Mouse (Mus musculus) ES-E14 (cell line): Measurements from ENCODE around the gene Adgrv1. TPM values are rescaled to one million over a fixed set of nuclear protein-coding genes. Genes with fewer than 3 reads are reported as not detected.

Experiments
- DNase-seq: peaks from one replicate; pipeline ENCODE4 v3.0.0-alpha.2; 2013; ENCODE audit warnings: low read depth, low spot score
- H3K27ac ChIP-seq: 2 replicates; pipeline ENCODE4 v1.5.1; 2012; ENCODE audit warnings: low read depth, mild to moderate bottlenecking, low read length, moderate library complexity, mixed read lengths; ENCODE audit not compliant: poor library complexity, insufficient read depth, severe bottlenecking
- H3K36me3 ChIP-seq: 2 replicates; pipeline ENCODE4 v1.6.1; 2012; ENCODE audit warnings: mild to moderate bottlenecking, low read length, moderate library complexity, mixed read lengths; ENCODE audit not compliant: control insufficient read depth, poor library complexity, insufficient read depth, severe bottlenecking
- H3K4me1 ChIP-seq, 2 experiments: fragments of 150-350 bp in 1 of 2; sonication (generic) in 1 of 2; 2 replicates each; pipeline ENCODE4 v1.6.1; 2012; ENCODE audit warnings: low read length in 2 of 2, mild to moderate bottlenecking in 1 of 2, mixed read lengths in 1 of 2; ENCODE audit not compliant: control insufficient read depth in 2 of 2, insufficient read depth in 2 of 2, poor library complexity in 1 of 2
- H3K4me3 ChIP-seq, 2 experiments: fragments of 150-350 bp in 1 of 2; sonication (generic) in 1 of 2; 2 replicates each; pipeline ENCODE4 v1.5.1; 2012; ENCODE audit warnings: low read length in 2 of 2, low read depth in 1 of 2, mild to moderate bottlenecking in 1 of 2, mixed read lengths in 1 of 2; ENCODE audit not compliant: insufficient read depth in 1 of 2, poor library complexity in 1 of 2, severe bottlenecking in 1 of 2
- H3K9ac ChIP-seq: 2 replicates; pipeline ENCODE4 v1.6.1; 2012; ENCODE audit warnings: low read depth, mild to moderate bottlenecking, low read length, mixed read lengths; ENCODE audit not compliant: poor library complexity, insufficient read depth, severe bottlenecking
- H3K9me3 ChIP-seq: fragments of 150-350 bp; sonication (generic); 2 replicates; pipeline ENCODE4 v1.6.1; 2012; ENCODE audit warnings: low read depth, mild to moderate bottlenecking, low read length; ENCODE audit not compliant: control insufficient read depth, insufficient read depth
- CHD2 ChIP-seq: IDR thresholded peaks from 2 replicates; pipeline ENCODE4 v1.6.1; 2014; ENCODE audit warnings: mild to moderate bottlenecking, low read depth, low read length, inconsistent platforms
- HCFC1 ChIP-seq: IDR thresholded peaks from 2 replicates; pipeline ENCODE4 v1.6.1; 2012; ENCODE audit warnings: low read length, inconsistent platforms, borderline replicate concordance; ENCODE audit not compliant: insufficient read depth
- MAFK ChIP-seq: IDR thresholded peaks from 2 replicates; pipeline ENCODE4 v1.6.1; 2014; ENCODE audit warnings: mild to moderate bottlenecking, low read depth, low read length, inconsistent platforms; ENCODE audit not compliant: insufficient read depth
- ZC3H11A ChIP-seq: IDR thresholded peaks from 2 replicates; pipeline ENCODE4 v1.6.1; 2012; ENCODE audit warnings: low read depth, mild to moderate bottlenecking, inconsistent platforms, low read length, borderline replicate concordance
- ZNF384 ChIP-seq: IDR thresholded peaks from 2 replicates; pipeline ENCODE4 v1.6.1; 2012; ENCODE audit warnings: low read depth, low read length, inconsistent platforms
- in situ Hi-C, 2 experiments: fragments of 600-800 bp; cut with MboI; formaldehyde crosslinking; loops; one replicate each; pipeline ENCODE4 v1.15.1; 2025; ENCODE audit warnings: low sequenced_read_pairs in 2 of 2, inconsistent platforms in 1 of 2; ENCODE audit not compliant: unreplicated experiment in 2 of 2
- total RNA-seq: library from RNA; depleted of rRNA; stranded (reverse); fragments of 300-350 nt; gene quantifications from 2 replicates; pipeline ENCODE4 v1.2.3, GENCODE M21; 2012

Adgrv1 gene
- total RNA-seq, 1 experiment, result 22.0 TPM

DNA sequence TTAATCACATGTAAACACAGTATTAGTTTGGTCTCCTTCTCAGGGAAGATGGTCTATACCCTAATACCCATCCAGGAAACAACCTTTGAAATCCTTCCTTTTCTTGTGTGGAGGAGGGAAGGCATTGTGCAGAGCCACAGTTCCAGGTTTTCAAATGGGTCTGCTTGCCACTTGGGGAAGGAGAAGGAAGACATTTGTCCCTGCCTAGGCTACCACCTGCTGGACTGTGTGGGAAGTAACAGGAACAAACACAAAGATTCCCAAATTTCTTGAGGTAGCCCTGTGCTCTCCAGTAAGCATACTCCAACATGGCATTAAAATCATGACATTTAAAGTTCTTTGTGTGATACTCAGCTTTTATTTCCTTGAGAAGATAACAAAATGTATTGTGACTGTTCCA lies 477.6 kb downstream of the Adgrv1 start:
- no peaks in the 10 kb centered on the region for H3K9me3 ChIP-seq
- peak; percentile 31 for DNase-seq
- H3K4me3 ChIP-seq, result no peak overlapping the region
- no peaks in the 10 kb centered on the region for H3K36me3 ChIP-seq
- H3K4me1 ChIP-seq, result no peaks in the 10 kb centered on the region
- TF ChIP-seq ZC3H11A, result peak; percentile 92
- no peak for TF ChIP-seq HCFC1
- H3K27ac ChIP-seq, result no peak overlapping the region
- in situ Hi-C loops, result loop anchor here in 1 of 2 experiments (25.0 kb wide), 1 partner anchor 268 kb away; the partner anchor contains the start of gene Arrdc3
- H3K9ac ChIP-seq, result no peak overlapping the region

DNA sequence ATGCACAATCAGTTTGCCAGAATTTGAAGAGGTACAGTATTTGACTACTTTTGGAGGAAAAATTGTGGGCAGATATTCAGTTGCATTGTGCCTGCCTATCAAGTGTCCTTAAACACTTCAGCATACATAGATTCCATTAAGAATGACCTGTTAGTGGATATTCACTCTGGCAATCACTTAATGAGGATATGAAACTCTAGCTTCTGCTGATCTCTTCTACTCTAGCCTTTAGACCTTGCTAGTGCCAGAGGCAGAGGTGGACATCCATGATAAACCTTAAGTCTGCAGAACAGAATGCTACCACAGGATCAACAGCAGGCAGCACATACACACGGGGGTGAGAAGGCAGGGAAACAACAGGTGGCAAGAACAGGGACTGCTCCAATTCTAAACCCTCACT lies 488.5 kb downstream of the Adgrv1 start:
- DNase-seq, result no peak
- no peak overlapping the region for H3K27ac ChIP-seq
- H3K9me3 ChIP-seq, result no peaks in the 10 kb centered on the region
- H3K9ac ChIP-seq, result no peak overlapping the region
- H3K4me3 ChIP-seq, result no peak overlapping the region
- TF ChIP-seq ZC3H11A, result no peak
- TF ChIP-seq CHD2, result no peak
- TF ChIP-seq ZNF384, result no peak
- no peak for TF ChIP-seq HCFC1
- no peak for TF ChIP-seq MAFK
- H3K36me3 ChIP-seq, result no peaks in the 10 kb centered on the region
- no peaks in the 10 kb centered on the region for H3K4me1 ChIP-seq
- in situ Hi-C loops, result no loop called here

DNA sequence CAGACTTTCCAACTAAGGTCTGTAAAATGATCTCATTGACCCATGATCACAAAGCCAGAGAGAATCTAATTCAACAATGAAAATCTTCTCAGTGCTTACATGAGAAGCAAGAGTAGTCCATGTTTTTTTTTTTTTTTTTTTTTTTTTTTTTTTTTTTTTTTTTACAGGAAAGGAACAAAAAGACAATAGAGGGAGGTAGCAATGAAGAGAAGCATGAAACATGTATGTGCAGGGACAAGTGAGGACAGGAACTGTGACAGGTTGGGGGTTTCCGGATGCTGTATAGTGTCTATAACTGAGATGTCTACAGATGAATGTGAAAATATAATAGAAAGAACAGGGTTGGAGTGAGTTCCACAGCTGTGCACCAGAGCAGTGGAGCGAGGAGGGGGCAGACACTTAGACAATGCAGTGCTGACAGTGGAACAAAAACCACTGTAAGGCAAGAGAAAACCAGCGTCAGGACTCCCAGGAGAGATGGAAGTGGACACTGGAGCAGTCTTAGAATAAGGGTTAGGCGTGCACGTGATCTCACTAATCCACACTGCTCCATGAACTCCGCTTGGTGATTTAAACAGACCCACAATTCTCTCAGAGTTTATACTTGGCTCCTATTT lies 490.6 kb downstream of the Adgrv1 start:
- TF ChIP-seq HCFC1 (no peak), CHD2 (no peak), MAFK (no peak), ZC3H11A (no peak), ZNF384 (peak; percentile 64; the same call in 1 of the 2 replicates)
- no peak for DNase-seq
- Histone ChIP-seq H3K36me3 (no peaks in the 10 kb centered on the region), H3K4me1 (no peaks in the 10 kb centered on the region), H3K4me3 (no peak overlapping the region), H3K9me3 (no peaks in the 10 kb centered on the region), H3K27ac (no peak overlapping the region), H3K9ac (no peak overlapping the region)
- in situ Hi-C loops, result no loop called here

DNA sequence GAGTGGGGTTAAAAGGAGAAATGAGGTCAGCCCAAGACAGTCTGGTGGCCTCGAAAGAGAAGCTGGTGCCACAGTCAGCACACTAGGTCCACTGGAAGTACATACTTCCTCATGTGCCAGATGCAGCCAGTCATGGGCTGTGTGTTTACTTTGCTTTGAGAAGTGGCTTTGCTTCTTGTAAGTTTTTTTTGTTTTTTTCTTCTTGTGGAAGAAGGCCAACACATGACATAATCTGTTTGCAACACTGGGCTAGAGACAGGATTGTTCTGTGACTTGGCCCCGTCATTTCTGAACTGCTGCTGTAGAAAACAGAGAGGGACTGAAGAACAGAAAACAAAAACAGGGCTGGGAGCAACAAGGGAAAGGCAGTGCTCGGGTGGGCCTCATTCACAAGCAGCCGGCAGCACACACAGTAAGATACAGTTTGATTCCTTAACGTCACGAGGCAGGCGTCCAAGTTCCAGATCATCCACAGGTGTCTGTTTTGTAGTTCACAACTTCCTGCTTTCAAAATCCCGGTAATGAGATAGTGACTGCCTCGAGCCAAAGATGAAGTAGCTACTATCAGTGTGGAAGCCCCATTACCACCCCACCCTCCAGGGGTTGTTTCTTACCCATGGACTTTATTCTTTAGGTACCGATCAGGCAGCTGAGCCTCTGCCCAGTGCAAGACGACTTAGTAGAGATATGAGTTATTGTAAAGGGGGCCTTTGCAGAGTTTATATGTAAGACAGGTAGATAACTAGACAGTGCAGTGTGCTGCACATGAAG lies 496.1 kb downstream of the Adgrv1 start:
- in situ Hi-C loops, result no loop called here
- Histone ChIP-seq H3K4me1 (0 out of 4 replicates have a peak, but pooled peaks cover 0 to under 1% of the 10 kb centered on the region in 2 experiments), H3K9me3 (no peaks in the 10 kb centered on the region), H3K27ac (no peak overlapping the region), H3K36me3 (no peaks in the 10 kb centered on the region), H3K9ac (no peak overlapping the region), H3K4me3 (no peak overlapping the region)
- DNase-seq, result no peak
- TF ChIP-seq HCFC1 (no peak), ZC3H11A (no peak), CHD2 (no peak), MAFK (no peak), ZNF384 (no peak)

DNA sequence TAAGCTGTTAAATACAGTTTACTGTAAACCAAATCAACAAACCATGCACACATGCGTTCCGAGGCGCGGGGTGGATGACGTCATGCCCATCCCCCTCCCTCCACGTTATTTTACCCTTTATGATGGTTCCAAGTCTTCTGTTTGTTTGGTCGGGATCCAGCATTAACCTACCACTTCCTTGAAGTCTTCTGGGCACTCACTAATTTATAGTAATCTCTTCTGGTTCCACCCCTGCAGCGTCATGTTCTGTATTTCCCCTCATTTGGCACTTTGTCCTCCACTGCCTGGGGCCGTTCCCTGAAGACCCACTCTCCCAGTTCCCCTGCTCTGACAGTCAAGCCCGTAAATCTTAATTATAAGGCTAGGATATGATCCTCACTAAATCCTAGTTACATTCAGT lies 497.0 kb downstream of the Adgrv1 start:
- H3K9ac ChIP-seq, result no peak overlapping the region
- in situ Hi-C loops, result no loop called here
- DNase-seq, result no peak
- no peaks in the 10 kb centered on the region for H3K9me3 ChIP-seq
- H3K27ac ChIP-seq, result no peak overlapping the region
- no peak for TF ChIP-seq MAFK
- no peak for TF ChIP-seq HCFC1
- no peak for TF ChIP-seq ZNF384
- no peak for TF ChIP-seq CHD2
- no peak for TF ChIP-seq ZC3H11A
- H3K4me1 ChIP-seq, result peaks cover 0 to 2% of the 10 kb centered on the region in 2 experiments; a peak in 1 of 4 replicates
- H3K36me3 ChIP-seq, result no peaks in the 10 kb centered on the region
- no peak overlapping the region for H3K4me3 ChIP-seq
